Mouse (Mus musculus): ENCODE results near the gene Bicc1. TPM values are rescaled to one million over a fixed set of nuclear protein-coding genes. Genes with fewer than 3 reads are reported as not detected.

Bicc1 gene
- polyA plus RNA-seq, 1 experiment: 3.2 TPM

- Histone ChIP-seq H3K4me1 (replicated peaks; ENCODE audit: control insufficient read depth, insufficient read depth, low read length) (no peaks in the 10 kb centered on the region), H3K36me3 (ENCODE audit: control insufficient read depth, insufficient read depth, low read length) (no peaks in the 10 kb centered on the region), H3K27me3 (ENCODE audit: control insufficient read depth, insufficient read depth, low read length) (no peaks in the 10 kb centered on the region), H3K4me3 (ENCODE audit: control insufficient read depth, insufficient read depth, low read length) (no peak overlapping the region), H3K27ac (ENCODE audit: control insufficient read depth, insufficient read depth, low read length) (no peak overlapping the region)
- TF ChIP-seq POLR2A (IDR thresholded peaks at IDR 0.05; ENCODE audit: control insufficient read depth, extremely low read depth, insufficient read depth, low read length, poor library complexity): no peak
- TF ChIP-seq CTCF (IDR thresholded peaks at IDR 0.05; ENCODE audit: borderline replicate concordance, control insufficient read depth, extremely low read depth, insufficient read depth, low read length, poor library complexity): no peak
- 80% methylated on average over 11 of the region's 11 CpGs for WGBS
- DNase-seq: no peak
These were observed 176.3 kb downstream of the Bicc1 start for GRCm38 (mm10) chr10:70983036-70983670.

GRCm38 (mm10) chr10:70982156-70982555 is 177.3 kb downstream of the Bicc1 start:
- no peak for DNase-seq
- Histone ChIP-seq H3K27ac (ENCODE audit: control insufficient read depth, insufficient read depth, low read length) (no peak overlapping the region), H3K4me3 (ENCODE audit: control insufficient read depth, insufficient read depth, low read length) (no peak overlapping the region), H3K36me3 (ENCODE audit: control insufficient read depth, insufficient read depth, low read length) (no peaks in the 10 kb centered on the region), H3K4me1 (replicated peaks; ENCODE audit: control insufficient read depth, insufficient read depth, low read length) (no peaks in the 10 kb centered on the region), H3K27me3 (ENCODE audit: control insufficient read depth, insufficient read depth, low read length) (no peaks in the 10 kb centered on the region)
- WGBS: 90% methylated on average over 7 of the region's 7 CpGs
- TF ChIP-seq CTCF (IDR thresholded peaks at IDR 0.05; ENCODE audit: borderline replicate concordance, control insufficient read depth, extremely low read depth, insufficient read depth, low read length, poor library complexity): no peak
- TF ChIP-seq POLR2A (IDR thresholded peaks at IDR 0.05; ENCODE audit: control insufficient read depth, extremely low read depth, insufficient read depth, low read length, poor library complexity): no peak

GRCm38 (mm10) chr10:70979657-70980056 is 179.8 kb downstream of the Bicc1 start:
- Histone ChIP-seq H3K4me3 (ENCODE audit: control insufficient read depth, insufficient read depth, low read length) (no peak overlapping the region), H3K4me1 (replicated peaks; ENCODE audit: control insufficient read depth, insufficient read depth, low read length) (no peaks in the 10 kb centered on the region), H3K36me3 (ENCODE audit: control insufficient read depth, insufficient read depth, low read length) (no peaks in the 10 kb centered on the region), H3K27ac (ENCODE audit: control insufficient read depth, insufficient read depth, low read length) (no peak overlapping the region), H3K27me3 (ENCODE audit: control insufficient read depth, insufficient read depth, low read length) (no peaks in the 10 kb centered on the region)
- DNase-seq: no peak
- TF ChIP-seq CTCF (IDR thresholded peaks at IDR 0.05; ENCODE audit: borderline replicate concordance, control insufficient read depth, extremely low read depth, insufficient read depth, low read length, poor library complexity): no peak
- WGBS: 93% methylated on average over 8 of the region's 8 CpGs

- Histone ChIP-seq H3K4me1 (replicated peaks; ENCODE audit: control insufficient read depth, insufficient read depth, low read length) (no peaks in the 10 kb centered on the region), H3K27me3 (ENCODE audit: control insufficient read depth, insufficient read depth, low read length) (no peaks in the 10 kb centered on the region), H3K36me3 (ENCODE audit: control insufficient read depth, insufficient read depth, low read length) (no peaks in the 10 kb centered on the region), H3K27ac (ENCODE audit: control insufficient read depth, insufficient read depth, low read length) (no peak overlapping the region), H3K4me3 (ENCODE audit: control insufficient read depth, insufficient read depth, low read length) (no peak overlapping the region)
- WGBS: 85% methylated on average over 6 of the region's 6 CpGs
- TF ChIP-seq POLR2A (IDR thresholded peaks at IDR 0.05; ENCODE audit: control insufficient read depth, extremely low read depth, insufficient read depth, low read length, poor library complexity): no peak
- TF ChIP-seq CTCF (IDR thresholded peaks at IDR 0.05; ENCODE audit: borderline replicate concordance, control insufficient read depth, extremely low read depth, insufficient read depth, low read length, poor library complexity): no peak
- DNase-seq: no peak
These were observed 182.4 kb downstream of the Bicc1 start for GRCm38 (mm10) chr10:70977141-70977540.

- H3K4me3 ChIP-seq (ENCODE audit: control insufficient read depth, insufficient read depth, low read length): no peak overlapping the region
- H3K4me1 ChIP-seq (replicated peaks; ENCODE audit: control insufficient read depth, insufficient read depth, low read length): no peaks in the 10 kb centered on the region
- WGBS: 73% methylated on average over 9 of the region's 9 CpGs
- H3K27ac ChIP-seq (ENCODE audit: control insufficient read depth, insufficient read depth, low read length): no peak overlapping the region
- H3K36me3 ChIP-seq (ENCODE audit: control insufficient read depth, insufficient read depth, low read length): no peaks in the 10 kb centered on the region
- TF ChIP-seq CTCF (IDR thresholded peaks at IDR 0.05; ENCODE audit: borderline replicate concordance, control insufficient read depth, extremely low read depth, insufficient read depth, low read length, poor library complexity) (no peak), POLR2A (IDR thresholded peaks at IDR 0.05; ENCODE audit: control insufficient read depth, extremely low read depth, insufficient read depth, low read length, poor library complexity) (no peak)
- H3K27me3 ChIP-seq (ENCODE audit: control insufficient read depth, insufficient read depth, low read length): no peaks in the 10 kb centered on the region
- DNase-seq: no peak
These were observed 182.9 kb downstream of the Bicc1 start for GRCm38 (mm10) chr10:70976633-70977032.

GRCm38 (mm10) chr10:70971156-70971555 is 188.3 kb downstream of the Bicc1 start:
- Histone ChIP-seq H3K4me1 (replicated peaks; ENCODE audit: control insufficient read depth, insufficient read depth, low read length) (no peaks in the 10 kb centered on the region), H3K36me3 (ENCODE audit: control insufficient read depth, insufficient read depth, low read length) (no peaks in the 10 kb centered on the region), H3K27ac (ENCODE audit: control insufficient read depth, insufficient read depth, low read length) (no peak overlapping the region), H3K4me3 (ENCODE audit: control insufficient read depth, insufficient read depth, low read length) (no peak overlapping the region), H3K27me3 (ENCODE audit: control insufficient read depth, insufficient read depth, low read length) (no peaks in the 10 kb centered on the region)
- WGBS: 91% methylated on average over 11 of the region's 11 CpGs
- no peak for DNase-seq
- TF ChIP-seq POLR2A (IDR thresholded peaks at IDR 0.05; ENCODE audit: control insufficient read depth, extremely low read depth, insufficient read depth, low read length, poor library complexity) (no peak), CTCF (IDR thresholded peaks at IDR 0.05; ENCODE audit: borderline replicate concordance, control insufficient read depth, extremely low read depth, insufficient read depth, low read length, poor library complexity) (no peak)
